ENCODE assay signal across 32 mouse cellular contexts in the genomic region with DNA sequence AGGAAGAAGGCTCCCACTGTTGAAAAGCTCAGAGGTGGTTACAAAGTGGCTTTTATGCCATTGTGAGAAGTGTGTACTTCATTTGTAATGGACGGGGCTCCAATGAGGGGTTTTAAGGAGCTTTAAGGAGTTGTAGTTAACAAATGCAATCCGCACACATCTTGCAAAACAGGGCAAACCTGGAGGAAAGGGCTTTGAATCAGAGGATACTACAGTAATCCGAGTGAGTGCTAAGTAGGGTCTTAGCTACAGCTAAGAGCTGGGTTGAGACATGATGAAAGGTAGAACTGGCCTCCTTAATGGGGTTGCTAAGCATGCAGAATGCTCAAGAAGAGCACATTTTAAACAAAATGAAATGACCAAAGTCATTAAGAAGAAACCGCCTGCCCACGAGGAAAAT. TPM values are rescaled to one million over a fixed set of nuclear protein-coding genes. Genes with fewer than 3 reads are reported as not detected.
"Had no signal": no experiment of that assay in that cellular context is flagged by ENCODE, and none has a peak within 500 bp of the region (broad histone marks: within the 10 kb centered on the region; RNA-seq: fewer than 3 reads in every experiment).

No protein-coding gene starts in this region.

- H3K4me2 ChIP-seq: embryonic facial prominence, embryonic 12.5 days; embryonic facial prominence, embryonic 13.5 days; embryonic facial prominence, embryonic 15.5 days; forebrain, embryonic 12.5 days; forebrain, embryonic 13.5 days; forebrain, embryonic 15.5 days had no signal

- H3K4me1 ChIP-seq: embryonic facial prominence, embryonic 10.5 days; embryonic facial prominence, embryonic 12.5 days; embryonic facial prominence, embryonic 13.5 days; embryonic facial prominence, embryonic 15.5 days; forebrain, embryonic 10.5 days; forebrain, embryonic 12.5 days had no signal

- DNase-seq: cerebellum, adult 8-10 months; cerebellum, adult 9-10 months; cerebellum, adult 9-11 months; cerebellum, postnatal 10 days; cerebellum, postnatal 14 days; cerebellum, postnatal 25 days; cerebellum, postnatal 36 days; embryo, embryonic 11 days; forebrain, postnatal 0 days; gastrocnemius, adult 2 months; gastrocnemius, postnatal 10 days; gastrocnemius, postnatal 14 days; gastrocnemius, postnatal 25 days; gastrocnemius, postnatal 36 days; heart, adult 11 months; heart, adult 18-20 months; heart, adult 2 months had no signal

- H3K9ac ChIP-seq: embryonic facial prominence, embryonic 12.5 days; embryonic facial prominence, embryonic 13.5 days; embryonic facial prominence, embryonic 15.5 days; forebrain, embryonic 12.5 days; forebrain, embryonic 13.5 days; forebrain, embryonic 15.5 days; forebrain, postnatal 0 days had no signal

- H3K4me3 ChIP-seq: embryonic facial prominence, embryonic 10.5 days; embryonic facial prominence, embryonic 12.5 days; embryonic facial prominence, embryonic 13.5 days; embryonic facial prominence, embryonic 15.5 days; erythroblast, embryonic 14.5 days; forebrain, embryonic 10.5 days; forebrain, embryonic 12.5 days; forebrain, embryonic 13.5 days; forebrain, embryonic 15.5 days; gastrocnemius, adult 2 months; heart, adult 2 months had no signal

- H3K27ac ChIP-seq: embryonic facial prominence, embryonic 10.5 days; embryonic facial prominence, embryonic 12.5 days; embryonic facial prominence, embryonic 13.5 days; embryonic facial prominence, embryonic 15.5 days; forebrain, embryonic 10.5 days; forebrain, embryonic 12.5 days; forebrain, embryonic 13.5 days; forebrain, embryonic 15.5 days; gastrocnemius, adult 2 months; heart, adult 2 months had no signal

- ATAC-seq: forebrain, embryonic 13.5 days; forebrain, embryonic 14.5 days; forebrain, embryonic 15.5 days; forebrain, embryonic 16.5 days; forebrain, postnatal 0 days had no signal

- H3K9me3 ChIP-seq: embryonic facial prominence, embryonic 10.5 days; embryonic facial prominence, embryonic 12.5 days; embryonic facial prominence, embryonic 13.5 days; embryonic facial prominence, embryonic 15.5 days; forebrain, embryonic 10.5 days; forebrain, embryonic 12.5 days; forebrain, embryonic 13.5 days; forebrain, embryonic 15.5 days had no signal

- H3K27me3 ChIP-seq: embryonic facial prominence, embryonic 12.5 days; embryonic facial prominence, embryonic 13.5 days; embryonic facial prominence, embryonic 15.5 days; forebrain, embryonic 12.5 days; forebrain, embryonic 13.5 days; forebrain, embryonic 15.5 days had no signal

- H3K36me3 ChIP-seq: embryonic facial prominence, embryonic 10.5 days; embryonic facial prominence, embryonic 12.5 days; embryonic facial prominence, embryonic 13.5 days; embryonic facial prominence, embryonic 15.5 days; forebrain, embryonic 10.5 days; forebrain, embryonic 12.5 days; forebrain, embryonic 15.5 days had no signal

RNA-seq across cellular contexts. Expression of a gene that starts 20.9 kb away (rescaled TPM):
- polyA plus RNA-seq: cortical plate, adult 2 months; embryonic facial prominence, embryonic 10.5 days; embryonic facial prominence, embryonic 11.5 days; embryonic facial prominence, embryonic 13.5 days; erythroblast, embryonic 14.5 days; forebrain, embryonic 10.5 days; forebrain, embryonic 11.5 days; forebrain, embryonic 12.5 days; forebrain, embryonic 13.5 days; forebrain, embryonic 14.5 days; forebrain, embryonic 15.5 days; forebrain, embryonic 16.5 days; forebrain, postnatal 0 days; frontal cortex, adult 2 months; heart, adult 2 months had no signal
